Mouse (Mus musculus) C2C12 (cell line): ENCODE measurements around the gene Dpysl4.

Experiments
- CTCF ChIP-seq: IDR thresholded peaks from one replicate; pipeline ENCODE4 v1.5.1; 2011; ENCODE audit not compliant: control insufficient read depth, insufficient read depth, insufficient read length
- FOSL1 ChIP-seq: IDR thresholded peaks from one replicate; pipeline ENCODE4 v1.8.0; 2011; ENCODE audit warnings: mild to moderate bottlenecking, low read length; ENCODE audit not compliant: poor library complexity, insufficient read depth, severe bottlenecking
- MAX ChIP-seq: IDR thresholded peaks from one replicate; pipeline ENCODE4 v1.6.1; 2011; ENCODE audit warnings: mild to moderate bottlenecking, control low read depth
- USF1 ChIP-seq: IDR thresholded peaks from one replicate; pipeline ENCODE4 v1.6.1; 2011; ENCODE audit warnings: low read depth, mild to moderate bottlenecking, control low read depth, moderate library complexity

DNA sequence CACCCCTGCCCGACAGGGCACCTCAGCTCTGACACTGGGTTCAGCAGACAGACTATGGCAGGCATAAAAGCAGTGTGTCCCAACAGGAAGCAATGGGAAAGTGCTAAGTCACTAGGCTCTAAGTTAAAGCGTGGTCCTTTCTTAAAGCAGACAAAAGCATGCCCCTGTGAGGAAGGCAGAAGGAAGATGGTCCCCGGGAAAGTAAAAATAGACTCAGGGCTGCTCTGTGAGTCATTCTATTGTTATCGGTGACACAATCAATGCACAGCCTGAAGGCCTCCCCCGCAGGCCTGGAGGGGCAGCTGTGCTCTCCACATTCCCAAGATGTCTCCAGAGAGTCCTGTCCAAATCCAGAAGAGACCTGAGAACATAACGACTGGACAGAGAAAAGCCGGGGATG, 60.1 kb downstream of the Dpysl4 start:
- TF ChIP-seq CTCF (no peak), USF1 (no peak), MAX (no peak), FOSL1 (no peak)
